Mouse (Mus musculus) splenic B cell, adult 2 months (primary cell): ENCODE data around the gene Wbp1.
A peak's percentile ranks its signal among the peaks of the same experiment; 100 is the strongest.

ENCODE experiments used
- DNase-seq: peaks from one replicate; pipeline ENCODE4 v3.0.0-alpha.2; 2011; ENCODE audit warnings: low read depth, low spot score
- H3K27me3 ChIP-seq: 2 replicates; pipeline ENCODE4 v1.6.1; 2012; ENCODE audit warnings: mild to moderate bottlenecking, low read length, moderate library complexity, mixed read lengths; ENCODE audit not compliant: control insufficient read depth, poor library complexity, insufficient read depth, severe bottlenecking
- H3K36me3 ChIP-seq: 2 replicates; pipeline ENCODE4 v1.6.1; 2012; ENCODE audit warnings: mild to moderate bottlenecking, low read length, moderate library complexity, mixed read lengths; ENCODE audit not compliant: control insufficient read depth, poor library complexity, insufficient read depth, severe bottlenecking

Wbp1 gene

DNA sequence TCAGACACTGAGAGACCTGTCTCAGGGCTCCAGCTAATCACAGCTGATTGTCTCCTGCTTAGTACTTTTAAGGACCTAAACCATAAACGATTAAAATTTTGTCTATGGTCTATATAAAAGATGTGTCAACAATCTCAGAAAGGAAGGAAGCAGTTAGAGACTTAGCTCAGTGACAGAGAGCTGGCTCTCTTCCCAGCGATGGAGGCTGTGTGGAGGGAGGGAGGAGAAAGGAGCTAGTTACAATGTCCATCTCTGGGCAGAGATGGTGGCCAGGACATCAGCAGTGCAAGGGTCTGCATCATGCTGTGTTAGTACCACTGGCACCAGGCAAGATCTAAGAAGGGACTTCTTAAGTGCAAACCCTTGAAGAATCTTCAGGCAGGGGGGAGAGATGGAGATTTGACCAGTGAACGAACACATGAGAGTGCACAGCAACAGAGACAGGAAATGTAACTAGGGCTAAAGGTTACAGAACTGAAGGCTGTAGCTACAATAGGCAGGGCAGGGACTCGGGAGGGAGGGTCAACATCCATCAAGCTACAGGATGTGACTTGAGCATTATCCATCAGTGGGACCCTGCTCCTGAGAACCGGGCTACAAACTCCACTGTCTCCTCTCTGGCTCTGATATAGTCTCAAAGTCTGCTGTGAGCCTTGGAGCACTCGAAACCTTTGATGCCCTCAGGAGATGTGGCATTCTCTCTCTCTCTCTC, 28.8 kb downstream of the Wbp1 start:
- H3K27me3 ChIP-seq, result peaks cover 2% of the 10 kb centered on the region; the same call in 1 of the 2 replicates
- no peak for DNase-seq
- no peaks in the 10 kb centered on the region for H3K36me3 ChIP-seq

DNA sequence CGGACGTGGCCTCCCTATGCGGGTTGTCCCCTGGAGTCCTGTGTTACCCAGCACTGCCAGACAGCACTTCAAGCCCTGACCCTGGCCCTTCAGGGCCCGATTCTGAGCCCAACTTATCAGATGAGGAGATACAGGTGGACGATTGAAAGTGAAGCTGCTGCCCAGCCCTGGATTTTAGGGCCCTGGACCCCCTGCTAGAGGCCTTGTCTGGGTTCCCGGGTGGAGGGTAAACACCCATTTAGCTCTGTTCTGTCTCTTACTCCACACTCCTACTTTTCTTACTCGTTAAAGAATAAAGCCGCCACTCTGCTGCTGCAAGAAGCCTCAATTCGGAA, 33.5 kb downstream of the Wbp1 start:
- Histone ChIP-seq H3K27me3 (peaks cover 3% of the 10 kb centered on the region), H3K36me3 (no peaks in the 10 kb centered on the region)
- DNase-seq, result no peak

- no peak for DNase-seq
- peaks cover 3% of the 10 kb centered on the region for H3K27me3 ChIP-seq
- H3K36me3 ChIP-seq, result no peaks in the 10 kb centered on the region
These were observed 34.0 kb downstream of the Wbp1 start for GRCm38 (mm10) chr6:83087205-83087925.

DNA sequence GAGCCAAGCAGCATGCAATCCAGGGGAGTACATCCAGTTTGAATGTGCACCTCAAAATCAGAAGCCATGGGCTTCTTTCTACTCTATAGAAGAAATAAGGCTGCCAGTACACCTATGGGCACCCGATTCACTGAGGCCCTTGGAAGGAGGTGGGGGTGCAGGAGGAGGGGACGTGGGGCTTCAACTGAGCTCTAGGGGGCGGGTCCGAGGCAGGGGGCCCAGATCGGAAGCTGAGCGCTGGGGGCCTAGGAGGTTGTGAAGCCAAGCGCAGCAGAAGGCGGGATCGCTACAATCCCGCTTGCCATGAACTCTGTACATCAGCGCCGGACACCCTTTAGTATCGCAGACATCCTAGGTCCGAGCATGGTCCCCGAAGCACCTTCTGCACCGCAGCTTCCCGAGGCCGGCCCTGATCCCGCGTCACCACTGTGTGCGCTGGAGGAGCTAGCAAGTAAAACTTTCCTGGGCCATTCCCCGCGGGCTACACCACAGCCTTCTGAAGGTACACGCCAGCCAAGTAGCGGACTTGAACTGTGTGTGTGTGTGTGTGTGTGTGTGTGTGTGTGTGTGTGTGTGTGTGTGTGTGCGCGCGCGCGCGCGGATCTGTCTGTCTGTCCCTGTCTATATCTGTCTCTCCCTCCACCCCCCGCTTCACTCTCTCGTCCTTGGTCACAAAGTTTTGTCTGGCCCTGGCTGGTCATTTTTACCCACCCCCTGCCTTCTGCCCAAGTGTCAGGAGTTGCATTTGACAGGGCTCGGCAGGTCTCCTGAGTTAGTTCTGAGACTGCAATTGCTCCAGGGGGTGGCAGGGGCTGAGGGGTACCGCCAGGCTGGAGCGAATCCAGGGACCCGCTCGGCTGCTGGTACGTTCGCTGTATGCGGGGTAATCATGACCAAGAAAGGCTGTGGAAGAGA, 35.0 kb downstream of the Wbp1 start, which contains the start of gene Lbx2:
TSS of gene Lbx2 (plus strand) at position 247 of the 915 bp plus-strand sequence.
- H3K36me3 ChIP-seq, result 0 out of 2 replicates have a peak, but pooled peaks cover 4% of the 10 kb centered on the region
- H3K27me3 ChIP-seq, result peaks cover 3% of the 10 kb centered on the region
- DNase-seq, result no peak

- Histone ChIP-seq H3K27me3 (peaks cover 3% of the 10 kb centered on the region), H3K36me3 (0 out of 2 replicates have a peak, but pooled peaks cover 4% of the 10 kb centered on the region)
- DNase-seq, result no peak
These were observed 36.9 kb downstream of the Wbp1 start for GRCm38 (mm10) chr6:83084477-83084876.

DNA sequence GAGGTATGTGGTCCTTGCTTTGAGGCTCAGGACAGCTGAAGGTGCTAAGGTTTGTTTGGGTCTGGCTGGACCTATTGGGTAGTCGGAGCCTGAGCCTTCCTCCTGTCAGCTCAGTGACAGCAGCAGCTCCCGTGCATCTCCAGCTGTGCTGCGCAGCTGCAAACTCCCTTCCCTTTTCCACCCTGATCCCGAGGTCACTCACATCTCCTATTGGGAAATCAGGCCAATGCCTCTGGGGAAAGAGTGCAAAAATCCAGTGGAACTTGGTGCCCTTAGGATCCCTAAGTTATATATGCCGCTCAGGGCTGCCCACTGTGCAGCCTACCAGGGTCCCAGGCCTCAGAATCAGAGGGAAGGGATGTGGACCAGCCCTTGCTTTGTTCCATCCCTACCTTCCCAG, 37.9 kb downstream of the Wbp1 start:
- no peak for DNase-seq
- H3K36me3 ChIP-seq, result 0 out of 2 replicates have a peak, but pooled peaks cover 4% of the 10 kb centered on the region
- H3K27me3 ChIP-seq, result peaks cover 3% of the 10 kb centered on the region

DNA sequence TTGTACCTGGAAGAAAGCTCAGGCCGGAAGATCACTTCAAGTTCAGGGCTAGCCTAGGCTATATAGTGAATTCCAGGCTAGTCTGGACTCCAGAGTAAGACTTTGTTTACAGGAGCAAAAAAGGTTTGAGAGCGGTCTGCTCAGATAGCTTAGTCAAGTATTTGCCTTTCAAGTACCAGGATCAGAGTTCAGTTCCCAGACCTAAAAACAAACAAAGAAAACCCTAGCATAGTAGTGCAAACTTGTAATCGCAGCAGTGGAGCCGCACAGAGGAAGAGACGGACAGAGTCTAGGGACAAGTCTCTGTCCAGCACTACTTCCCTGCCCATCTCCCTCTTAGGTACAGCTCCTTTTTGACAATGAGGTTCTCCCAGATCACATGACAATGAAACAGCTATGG, 41.1 kb downstream of the Wbp1 start:
- Histone ChIP-seq H3K36me3 (0 out of 2 replicates have a peak, but pooled peaks cover 4% of the 10 kb centered on the region), H3K27me3 (no peaks in the 10 kb centered on the region)
- no peak for DNase-seq

DNA sequence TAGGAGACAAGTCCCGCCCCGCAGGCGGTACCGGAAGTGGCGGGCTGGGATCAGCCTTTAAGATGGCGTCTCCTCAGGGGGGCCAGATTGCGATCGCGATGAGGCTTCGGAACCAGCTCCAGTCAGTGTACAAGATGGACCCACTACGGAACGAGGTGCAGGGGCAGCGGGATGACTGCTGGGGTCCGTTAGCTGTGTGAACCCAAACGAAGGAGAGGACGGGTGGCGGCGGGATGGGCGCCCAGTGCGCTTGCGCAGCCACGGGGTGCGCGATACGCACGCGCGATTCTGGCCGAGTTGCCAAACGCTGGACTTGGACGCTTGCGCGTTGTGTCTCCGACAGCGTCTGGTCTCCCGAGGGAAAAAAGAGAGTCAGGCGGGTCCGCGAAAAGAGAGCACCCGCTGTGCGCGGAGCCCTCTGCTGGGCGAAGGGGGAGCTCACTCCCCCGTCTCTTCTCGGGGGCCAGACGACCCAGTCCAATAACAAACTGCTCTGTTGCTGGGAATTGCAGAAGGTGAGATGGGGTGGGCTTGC, 43.0 kb downstream of the Wbp1 start:
- DNase-seq, result peak; percentile 99
- Histone ChIP-seq H3K36me3 (0 out of 2 replicates have a peak, but pooled peaks cover 4% of the 10 kb centered on the region), H3K27me3 (peaks cover 2% of the 10 kb centered on the region; the same call in 1 of the 2 replicates)

DNA sequence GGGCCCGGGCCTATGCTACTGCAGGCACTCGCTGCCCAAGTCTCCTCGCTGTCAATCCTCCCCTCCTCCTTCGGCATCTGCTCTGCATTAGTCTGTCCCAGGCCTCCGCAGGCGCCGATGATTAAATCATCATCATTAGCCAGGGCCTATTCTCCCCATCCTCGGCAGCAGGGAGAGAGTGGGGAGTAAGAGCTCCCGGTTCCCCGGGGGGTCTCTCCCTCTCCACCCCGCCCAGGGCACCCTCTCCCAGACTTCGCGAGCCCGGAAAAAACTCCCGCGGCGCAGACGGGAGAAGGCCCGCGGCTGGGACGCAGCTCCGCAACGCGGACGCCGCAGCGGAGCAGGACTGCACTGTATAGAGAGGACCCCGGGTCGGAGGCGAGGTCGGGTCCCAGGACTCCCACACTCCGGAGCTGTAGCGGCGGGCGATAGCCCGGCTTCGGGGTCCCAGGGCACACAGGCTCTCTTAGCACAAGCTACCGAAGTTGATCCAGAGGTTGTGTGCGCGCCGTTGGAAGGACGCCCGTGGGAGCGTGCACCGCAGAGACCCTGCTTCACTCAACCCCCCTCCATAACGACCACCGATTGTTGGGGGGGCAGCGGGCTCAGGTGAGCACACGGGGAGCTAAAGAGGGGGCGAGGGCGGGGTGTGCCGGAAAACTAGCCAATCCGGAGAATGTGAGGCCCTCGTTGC, 43.6 kb downstream of the Wbp1 start, which contains the start of gene Pcgf1:
TSS of gene Pcgf1 (plus strand) at position 240 of the 694 bp plus-strand sequence.
- peaks cover 3% of the 10 kb centered on the region; the same call in 1 of the 2 replicates for H3K27me3 ChIP-seq
- DNase-seq, result no peak
- 0 out of 2 replicates have a peak, but pooled peaks cover 4% of the 10 kb centered on the region for H3K36me3 ChIP-seq

DNA sequence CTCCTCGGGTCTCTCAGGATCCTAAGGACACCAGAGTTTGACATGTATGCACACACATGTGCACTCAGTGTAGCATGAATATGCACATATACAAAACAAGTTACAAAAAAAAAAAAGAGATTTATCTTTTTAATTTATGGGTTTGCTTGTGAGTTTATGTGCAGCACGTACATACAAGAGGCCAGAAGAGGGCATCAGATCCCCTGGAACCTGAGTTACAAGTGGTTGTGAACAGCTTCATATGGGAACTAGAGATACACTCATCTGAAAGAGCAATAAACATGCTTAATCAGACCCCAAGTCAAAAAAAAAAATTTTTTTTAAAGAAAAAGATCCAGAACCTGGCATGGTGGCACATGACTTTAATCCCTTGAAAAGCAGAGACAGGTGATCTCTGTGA, 46.4 kb downstream of the Wbp1 start:
- no peaks in the 10 kb centered on the region for H3K36me3 ChIP-seq
- peak; percentile 60 for DNase-seq
- H3K27me3 ChIP-seq, result peaks cover 6% of the 10 kb centered on the region; the same call in 1 of the 2 replicates

DNA sequence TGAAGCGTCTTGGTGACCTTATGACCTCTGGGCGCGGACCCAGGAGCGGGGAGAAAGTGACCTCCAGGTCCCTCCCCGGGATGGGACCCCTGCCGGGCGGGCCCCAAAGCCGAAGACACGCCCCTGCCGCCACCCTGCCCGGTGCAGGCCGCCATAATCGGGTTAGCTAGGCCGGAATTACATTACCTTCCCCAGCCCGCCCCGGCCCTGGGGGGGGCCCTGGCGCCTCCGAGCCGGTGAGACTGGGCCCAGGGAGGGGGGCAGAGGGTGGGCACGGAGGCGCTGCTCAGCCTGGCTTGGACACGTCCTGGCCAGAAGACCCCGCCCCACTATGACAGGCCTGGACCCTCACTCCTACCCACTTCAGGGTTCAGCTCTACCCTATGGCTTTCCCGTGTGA, 50.1 kb downstream of the Wbp1 start:
- no peak for DNase-seq
- Histone ChIP-seq H3K36me3 (no peaks in the 10 kb centered on the region), H3K27me3 (peaks cover 9% of the 10 kb centered on the region)

GRCm38 (mm10) chr6:83070311-83071219, 50.8 kb downstream of the Wbp1 start:
- DNase-seq, result peak; percentile 50
- H3K27me3 ChIP-seq, result peaks cover 9% of the 10 kb centered on the region
- H3K36me3 ChIP-seq, result no peaks in the 10 kb centered on the region

- no peak for DNase-seq
- Histone ChIP-seq H3K36me3 (no peaks in the 10 kb centered on the region), H3K27me3 (peaks cover 9% of the 10 kb centered on the region)
These were observed 51.3 kb downstream of the Wbp1 start, which contains the start of gene Tlx2 for GRCm38 (mm10) chr6:83070247-83070310. Gene Tlx2 (minus strand): TSS chr6:83070293.
